Mouse (Mus musculus): Measurements from ENCODE around the gene Tmem236. TPM values are rescaled to one million over a fixed set of nuclear protein-coding genes. Genes with fewer than 3 reads are reported as not detected.
A peak's percentile ranks its signal among the peaks of the same experiment; 100 is the strongest.
"Not testable (repeated sequence)": the region's sequence is repeated elsewhere in the genome, so short reads cannot be mapped to it uniquely, and the experiment has no call there.

The Tmem236 gene
- total RNA-seq, 1 experiment from 2014 or later: not detected

- no peak for ATAC-seq (ENCODE audit: extremely low read depth, insufficient number of reproducible peaks, low FRiP score, poor library complexity, severe bottlenecking)
These were observed 10.1 kb downstream of the Tmem236 start for GRCm38 (mm10) chr2:14184375-14184774.

- ATAC-seq (ENCODE audit: extremely low read depth, insufficient number of reproducible peaks, low FRiP score, poor library complexity, severe bottlenecking): no peak
These were observed 16.4 kb downstream of the Tmem236 start for GRCm38 (mm10) chr2:14190684-14191083.

- ATAC-seq (ENCODE audit: extremely low read depth, insufficient number of reproducible peaks, low FRiP score, poor library complexity, severe bottlenecking): no peak
These were observed 17.3 kb downstream of the Tmem236 start for GRCm38 (mm10) chr2:14191601-14192000.

GRCm38 (mm10) chr2:14192046-14192445 is 17.7 kb downstream of the Tmem236 start:
- 0 out of 2 replicates have a peak, but pooled peaks have one; percentile 13 for ATAC-seq (ENCODE audit: extremely low read depth, insufficient number of reproducible peaks, low FRiP score, poor library complexity, severe bottlenecking)

GRCm38 (mm10) chr2:14198325-14198903 is 24.1 kb downstream of the Tmem236 start:
- not testable (repeated sequence) for ATAC-seq (ENCODE audit: extremely low read depth, insufficient number of reproducible peaks, low FRiP score, poor library complexity, severe bottlenecking)

- no peak for ATAC-seq (ENCODE audit: extremely low read depth, insufficient number of reproducible peaks, low FRiP score, poor library complexity, severe bottlenecking)
These were observed 25.3 kb downstream of the Tmem236 start for GRCm38 (mm10) chr2:14199621-14200020.

GRCm38 (mm10) chr2:14200879-14201445 is 26.6 kb downstream of the Tmem236 start:
- not testable (repeated sequence) for ATAC-seq (ENCODE audit: extremely low read depth, insufficient number of reproducible peaks, low FRiP score, poor library complexity, severe bottlenecking)

- ATAC-seq (ENCODE audit: extremely low read depth, insufficient number of reproducible peaks, low FRiP score, poor library complexity, severe bottlenecking): no peak
These were observed 30.0 kb downstream of the Tmem236 start for GRCm38 (mm10) chr2:14204308-14204707.

- ATAC-seq (ENCODE audit: extremely low read depth, insufficient number of reproducible peaks, low FRiP score, poor library complexity, severe bottlenecking): no peak
These were observed 32.5 kb downstream of the Tmem236 start for GRCm38 (mm10) chr2:14206798-14207197.

GRCm38 (mm10) chr2:14210731-14211130 is 36.4 kb downstream of the Tmem236 start:
- ATAC-seq (ENCODE audit: extremely low read depth, insufficient number of reproducible peaks, low FRiP score, poor library complexity, severe bottlenecking): no peak

GRCm38 (mm10) chr2:14211606-14212005 is 37.3 kb downstream of the Tmem236 start:
- ATAC-seq (ENCODE audit: extremely low read depth, insufficient number of reproducible peaks, low FRiP score, poor library complexity, severe bottlenecking): no peak

GRCm38 (mm10) chr2:14214764-14215163 is 40.4 kb downstream of the Tmem236 start:
- no peak for ATAC-seq (ENCODE audit: extremely low read depth, insufficient number of reproducible peaks, low FRiP score, poor library complexity, severe bottlenecking)

GRCm38 (mm10) chr2:14216653-14217052 is 42.3 kb downstream of the Tmem236 start:
- no peak for ATAC-seq (ENCODE audit: extremely low read depth, insufficient number of reproducible peaks, low FRiP score, poor library complexity, severe bottlenecking)

GRCm38 (mm10) chr2:14218126-14218525 is 43.8 kb downstream of the Tmem236 start:
- ATAC-seq (ENCODE audit: extremely low read depth, insufficient number of reproducible peaks, low FRiP score, poor library complexity, severe bottlenecking): no peak

- ATAC-seq (ENCODE audit: extremely low read depth, insufficient number of reproducible peaks, low FRiP score, poor library complexity, severe bottlenecking): no peak
These were observed 50.1 kb downstream of the Tmem236 start for GRCm38 (mm10) chr2:14224387-14224786.

GRCm38 (mm10) chr2:14228495-14228894 is 54.2 kb downstream of the Tmem236 start:
- no peak for ATAC-seq (ENCODE audit: extremely low read depth, insufficient number of reproducible peaks, low FRiP score, poor library complexity, severe bottlenecking)

- no peak for ATAC-seq (ENCODE audit: extremely low read depth, insufficient number of reproducible peaks, low FRiP score, poor library complexity, severe bottlenecking)
These were observed 54.8 kb downstream of the Tmem236 start, which contains the start of gene Mrc1 for GRCm38 (mm10) chr2:14229149-14229548. TSS of gene Mrc1 (plus strand) at chr2:14229392.

GRCm38 (mm10) chr2:14229979-14230378 is 55.7 kb downstream of the Tmem236 start:
- no peak for ATAC-seq (ENCODE audit: extremely low read depth, insufficient number of reproducible peaks, low FRiP score, poor library complexity, severe bottlenecking)

- no peak for ATAC-seq (ENCODE audit: extremely low read depth, insufficient number of reproducible peaks, low FRiP score, poor library complexity, severe bottlenecking)
These were observed 58.6 kb downstream of the Tmem236 start for GRCm38 (mm10) chr2:14232897-14233296.

- ATAC-seq (ENCODE audit: extremely low read depth, insufficient number of reproducible peaks, low FRiP score, poor library complexity, severe bottlenecking): no peak
These were observed 59.7 kb downstream of the Tmem236 start for GRCm38 (mm10) chr2:14233983-14234382.

- ATAC-seq (ENCODE audit: extremely low read depth, insufficient number of reproducible peaks, low FRiP score, poor library complexity, severe bottlenecking): no peak
These were observed 61.0 kb downstream of the Tmem236 start for GRCm38 (mm10) chr2:14235319-14235718.
